In genomic region chr9:63145249-63146125, GRCm38 (mm10) we compare ENCODE assay signal across 9 mouse cellular contexts. TPM values are rescaled to one million over a fixed set of nuclear protein-coding genes. Genes with fewer than 3 reads are reported as not detected.
DNase-seq lines count a peak whose midpoint lies in the region; ATAC-seq and TF ChIP-seq lines count a peak whose summit lies in the region.
"Had no signal": no experiment of that assay in that cellular context is flagged by ENCODE, and none has a peak within 500 bp of the region (broad histone marks: within the 10 kb centered on the region; RNA-seq: fewer than 3 reads in every experiment).

No protein-coding gene starts in this region.

- peak overlapping the region; percentile 19 for H3K4me3 ChIP-seq in ES-Bruce4 (ENCODE audit: low read depth, low read length)
- peak overlapping the region; percentile 38 for H3K4me3 ChIP-seq in hindbrain, embryonic 10.5 days
- peak overlapping the region; percentile 2; the same call in 1 of the 2 replicates for H3K4me3 ChIP-seq in midbrain, embryonic 11.5 days (ENCODE audit: low read depth, low read length)

- ATAC-seq in cerebellum, adult (ENCODE audit: insufficient number of reproducible peaks, low FRiP score, low TSS enrichment): no peak
- ATAC-seq in midbrain, embryonic 11.5 days (ENCODE audit: low FRiP score): no peak
- ATAC-seq in erythroid progenitor cell, adult 5-6 weeks (replicated peaks; ENCODE audit: low FRiP score, poor library complexity, severe bottlenecking): no peak
- no peak for ATAC-seq in megakaryocyte progenitor cell, adult 5-6 weeks (replicated peaks; ENCODE audit: poor library complexity)

- no peak for TF ChIP-seq POLR2A in ES-Bruce4 (IDR thresholded peaks at IDR 0.05; ENCODE audit: insufficient read depth, low read length)

- peaks cover 2% of the 10 kb centered on the region for H3K4me1 ChIP-seq in ES-Bruce4 (ENCODE audit: control insufficient read depth, insufficient read depth, low read length)
- H3K4me1 ChIP-seq in hindbrain, embryonic 10.5 days (replicated peaks): peaks cover 79% of the 10 kb centered on the region
- H3K4me1 ChIP-seq in midbrain, embryonic 11.5 days (ENCODE audit: control insufficient read depth, insufficient read depth, low read length): peaks cover 30% of the 10 kb centered on the region

- no peak overlapping the region for H3K27ac ChIP-seq in ES-Bruce4 (ENCODE audit: insufficient read depth, low read length)
- H3K27ac ChIP-seq in hindbrain, embryonic 10.5 days: peak overlapping the region; percentile 30; the same call in 1 of the 2 replicates
- no peak overlapping the region for H3K27ac ChIP-seq in midbrain, embryonic 11.5 days (ENCODE audit: low read depth, low read length)

- no peak overlapping the region for H3K9ac ChIP-seq in ES-Bruce4 (ENCODE audit: low read depth, poor library complexity, severe bottlenecking)
- no peak overlapping the region for H3K9ac ChIP-seq in midbrain, embryonic 11.5 days (ENCODE audit: low read length)

- DNase-seq in cerebellum, postnatal 10 days: peak; percentile 46 to 57
- DNase-seq in hindbrain, embryonic 10.5 days (ENCODE audit: low spot score): peak; percentile 64
- DNase-seq in midbrain, embryonic 11.5 days (ENCODE audit: low spot score, missing footprints): peak; percentile 93
- DNase-seq in lung, adult 18-20 months: no peak

- no peaks in the 10 kb centered on the region for H3K9me3 ChIP-seq in ES-Bruce4 (replicated peaks; ENCODE audit: control insufficient read depth, insufficient read depth, low read length, poor library complexity, severe bottlenecking)
- H3K9me3 ChIP-seq in hindbrain, embryonic 10.5 days: no peaks in the 10 kb centered on the region
- no peaks in the 10 kb centered on the region for H3K9me3 ChIP-seq in midbrain, embryonic 11.5 days (ENCODE audit: control insufficient read depth, low read length)

- H3K27me3 ChIP-seq in ES-Bruce4 (ENCODE audit: control insufficient read depth, insufficient read depth, low read length, poor library complexity, severe bottlenecking): peaks cover 73% of the 10 kb centered on the region
- peaks cover 100% of the 10 kb centered on the region for H3K27me3 ChIP-seq in hindbrain, embryonic 10.5 days (ENCODE audit: insufficient read depth, poor library complexity, severe bottlenecking)
- H3K27me3 ChIP-seq in midbrain, embryonic 11.5 days (ENCODE audit: control insufficient read depth, insufficient read depth, low read length): peaks cover 100% of the 10 kb centered on the region

- no peak for TF ChIP-seq EP300 in ES-Bruce4 (IDR thresholded peaks at IDR 0.05; ENCODE audit: insufficient read depth, low read depth, low read length)

- H3K36me3 ChIP-seq in ES-Bruce4 (ENCODE audit: control insufficient read depth, insufficient read depth, low read length, poor library complexity, severe bottlenecking): no peaks in the 10 kb centered on the region
- H3K36me3 ChIP-seq in hindbrain, embryonic 10.5 days: no peaks in the 10 kb centered on the region
- H3K36me3 ChIP-seq in midbrain, embryonic 11.5 days (ENCODE audit: control insufficient read depth, insufficient read depth, low read length): no peaks in the 10 kb centered on the region

- no peak overlapping the region for H3K4me2 ChIP-seq in midbrain, embryonic 11.5 days

- TF ChIP-seq CTCF in ES-Bruce4 (IDR thresholded peaks at IDR 0.05; ENCODE audit: low read depth, low read length): no peak

- under 1% methylated on average over 73 of the region's 73 CpGs for WGBS in hindbrain, embryonic 10.5 days
- WGBS in midbrain, embryonic 11.5 days: under 1% methylated on average over 73 of the region's 73 CpGs

RNA-seq across cellular contexts. Expression of gene Skor1, which starts 3.3 kb away (rescaled TPM):
- polyA plus RNA-seq in ES-Bruce4 (2011; ENCODE audit: insufficient read depth, insufficient read length, low read depth, missing spikeins): not detected in 2 replicates
- 0.68 and 6.8 TPM in 2 replicates for polyA plus RNA-seq in hindbrain, embryonic 10.5 days (2016; fragmentation: Nextera tagmentation; extraction: Ambion mirVana)
- polyA plus RNA-seq in midbrain, embryonic 11.5 days (2014; fragmentation: Nextera tagmentation; extraction: Ambion mirVana): 0.05 and 0.10 TPM in 2 replicates
- not detected in 2 replicates for total RNA-seq in erythroid progenitor cell, adult 5-6 weeks (2015; ENCODE audit: low replicate concordance)
- not detected in 2 replicates for total RNA-seq in erythroid progenitor cell, adult 5-6 weeks (2017; ENCODE audit: low replicate concordance)
- total RNA-seq in megakaryocyte progenitor cell, adult 5-6 weeks (2015): 0.07 TPM in 1 of 2 replicates, not detected in the other
- total RNA-seq in megakaryocyte progenitor cell, adult 5-6 weeks (2017): not detected in 2 replicates
- total RNA-seq: hematopoietic stem cell, adult 5-6 weeks had no signal

Comparison
In these comparisons a context has a peak if more than half of its experiments do, and no peak if none do; other contexts are left out.
1. DNase-seq: peak in cerebellum, postnatal 10 days (2 of 2), hindbrain, embryonic 10.5 days (single experiment) and midbrain, embryonic 11.5 days (single experiment); none in lung, adult 18-20 months (0 of 2).
2. Peak in every context shown above with its lines, with median percentiles within 50 percentile points of each other: H3K4me3 ChIP-seq.